Mouse (Mus musculus): ENCODE measurements at regions not wholly inside any gene's neighbourhood (a gene's known extent, or its start where the extent isn't known, plus 50 kb on each side); places are given as distances from the start of the nearest gene placed in this dataset.

DNA sequence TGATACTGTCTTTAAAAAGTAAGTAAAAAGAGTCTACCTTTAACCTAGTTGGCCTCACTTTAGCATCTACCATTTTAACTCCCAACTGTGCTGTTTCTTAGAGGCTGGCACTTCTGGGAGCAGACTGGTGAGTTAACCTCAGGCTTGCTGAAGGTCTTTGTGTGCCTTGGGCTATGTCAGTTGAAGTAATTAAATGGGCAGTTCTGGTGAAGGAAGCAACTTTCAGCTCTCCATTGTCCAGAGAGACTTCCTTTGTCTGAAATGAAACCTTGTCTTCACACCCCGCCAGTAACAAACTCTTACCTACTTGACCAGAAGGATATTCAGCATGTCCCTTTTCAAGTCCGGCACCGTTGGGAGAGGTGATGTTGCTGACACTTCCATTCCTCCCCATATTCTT lies 55.5 kb downstream of the Zfp281 start:
- no peak for TF ChIP-seq POLR2A (IDR thresholded peaks at IDR 0.05; ENCODE audit: insufficient read length, low read depth)
- no peak for TF ChIP-seq MYOD1 (IDR thresholded peaks at IDR 0.05; ENCODE audit: control insufficient read depth in 1 of 3, insufficient read length in 2 of 3, low read depth in 2 of 3)
- TF ChIP-seq E2F4 (IDR thresholded peaks at IDR 0.05; ENCODE audit: insufficient read depth): no peak

Data from myocyte (in vitro differentiated cells).